Mouse (Mus musculus): ENCODE results near the gene Mllt3.

DNA sequence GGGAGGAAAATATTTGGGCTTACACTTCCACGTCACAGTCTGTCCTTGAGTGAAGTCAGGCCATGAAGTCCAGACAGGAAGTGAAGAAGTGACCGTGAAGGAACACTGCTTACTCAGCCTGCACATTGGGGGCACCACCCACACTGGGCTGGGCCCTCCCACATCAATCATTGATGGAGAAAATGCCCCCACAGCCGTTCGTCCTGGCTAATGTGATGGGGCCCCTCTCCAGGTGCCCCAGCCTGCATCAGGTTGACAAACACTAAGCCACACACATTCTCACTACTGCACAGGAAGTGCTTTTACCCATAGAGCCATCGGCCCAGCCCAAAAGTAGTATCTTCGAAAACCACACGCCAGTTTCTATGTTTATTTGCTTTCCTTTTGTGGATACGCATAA lies 13.1 kb upstream of the Mllt3 start:
- TF ChIP-seq GATA1 (IDR thresholded peaks at IDR 0.05; ENCODE audit: borderline replicate concordance, low read length) (no peak), FLI1 (IDR thresholded peaks at IDR 0.05; ENCODE audit: low read length) (no peak)

Data from megakaryocyte, embryonic 14.5 days (primary cell).